Mouse (Mus musculus) liver, embryonic 16.5 days (tissue): ENCODE data around the gene Rln1. TPM values are rescaled to one million over a fixed set of nuclear protein-coding genes. Genes with fewer than 3 reads are reported as not detected.

Source experiments
- ATAC-seq: fragments of 200-750 bp; cut with Nextera tagmentation; 2 replicates; pipeline ENCODE4 v1.8.0; 2017; ENCODE audit warnings: low read depth, mild to moderate bottlenecking, moderate number of reproducible peaks, moderate library complexity
- H3K27ac ChIP-seq: fragments of 300-500 bp; sonication (generic); 2 replicates; pipeline ENCODE4 v1.5.1; 2014; ENCODE audit warnings: mild to moderate bottlenecking, low read length
- H3K27me3 ChIP-seq: fragments of 300-500 bp; sonication (generic); 2 replicates; pipeline ENCODE4 v1.6.1; 2014; ENCODE audit warnings: low read depth, low read length, mixed read lengths; ENCODE audit not compliant: control insufficient read depth, insufficient read depth
- H3K36me3 ChIP-seq: fragments of 300-500 bp; sonication (generic); 2 replicates; pipeline ENCODE4 v1.6.1; 2014; ENCODE audit warnings: mild to moderate bottlenecking; ENCODE audit not compliant: control insufficient read depth, insufficient read depth
- H3K4me1 ChIP-seq: fragments of 300-500 bp; sonication (generic); 2 replicates; pipeline ENCODE4 v1.6.1; 2014; ENCODE audit warnings: low read depth, low read length, mixed read lengths; ENCODE audit not compliant: control insufficient read depth
- H3K4me2 ChIP-seq: fragments of 300-500 bp; sonication (generic); 2 replicates; pipeline ENCODE4 v1.6.1; 2014; ENCODE audit warnings: low read depth, low read length, mixed read lengths
- H3K4me3 ChIP-seq: fragments of 300-500 bp; sonication (generic); 2 replicates; pipeline ENCODE4 v1.5.1; 2014; ENCODE audit warnings: low read depth, mild to moderate bottlenecking, low read length
- H3K9ac ChIP-seq: fragments of 300-500 bp; sonication (generic); 2 replicates; pipeline ENCODE4 v1.6.1; 2014; ENCODE audit warnings: low read depth, low read length
- H3K9me3 ChIP-seq: fragments of 300-500 bp; sonication (generic); replicated peaks from 2 replicates; pipeline ENCODE4 v1.6.1; 2016; ENCODE audit warnings: low read length; ENCODE audit not compliant: control insufficient read depth
- WGBS: fragments of 180-500 bp; shearing (Covaris S2); extraction: QIAGEN DNeasy Blood & Tissue Kit; methylation state at CpG from one replicate; pipeline ENCODE4 v1.1.7; 2014; ENCODE audit not compliant: insufficient replicate concordance; 5-methylcytosine and 5-hydroxymethylcytosine counted together
- polyA plus RNA-seq: library from polyadenylated mRNA; unstranded; fragments of >200 nt; fragmentation: Nextera tagmentation; extraction: Ambion mirVana; gene quantifications from 2 replicates; pipeline ENCODE4 v1.2.1, GENCODE M21; 2015

The Rln1 gene
- polyA plus RNA-seq, 1 experiment from 2014 or later = not detected

- peaks cover 45% of the 10 kb centered on the region for H3K36me3 ChIP-seq
Measured at GRCm38 (mm10) chr19:29292546-29292945, 41.9 kb downstream of the Rln1 start.

GRCm38 (mm10) chr19:29291532-29291931, 42.9 kb downstream of the Rln1 start:
- H3K36me3 ChIP-seq = peaks cover 43% of the 10 kb centered on the region
- H3K27ac ChIP-seq = no peak overlapping the region
- no peak overlapping the region for H3K9ac ChIP-seq
- H3K4me2 ChIP-seq = no peak overlapping the region
- WGBS = 78% methylated on average over 14 of the region's 14 CpGs
- no peak overlapping the region for H3K4me3 ChIP-seq
- no peaks in the 10 kb centered on the region for H3K27me3 ChIP-seq
- no peaks in the 10 kb centered on the region for H3K9me3 ChIP-seq
- H3K4me1 ChIP-seq = no peaks in the 10 kb centered on the region
- ATAC-seq = no peak

More at GRCm38 (mm10) chr19:29292546-29292945, 41.9 kb downstream of the Rln1 start:
- Histone ChIP-seq H3K4me3 (no peak overlapping the region), H3K4me1 (no peaks in the 10 kb centered on the region), H3K4me2 (no peak overlapping the region), H3K27me3 (no peaks in the 10 kb centered on the region), H3K9me3 (no peaks in the 10 kb centered on the region), H3K9ac (no peak overlapping the region), H3K27ac (no peak overlapping the region)
- ATAC-seq = no peak
- 85% methylated on average over 4 of the region's 4 CpGs for WGBS

- Histone ChIP-seq H3K4me2 (no peak overlapping the region), H3K27ac (no peak overlapping the region), H3K4me1 (no peaks in the 10 kb centered on the region), H3K4me3 (no peak overlapping the region), H3K9me3 (no peaks in the 10 kb centered on the region), H3K27me3 (no peaks in the 10 kb centered on the region), H3K36me3 (peaks cover 44% of the 10 kb centered on the region), H3K9ac (no peak overlapping the region)
- no peak for ATAC-seq
- WGBS = 86% methylated on average over 8 of the region's 8 CpGs
Measured at GRCm38 (mm10) chr19:29287863-29288262, 46.6 kb downstream of the Rln1 start.

- Histone ChIP-seq H3K9ac (no peak overlapping the region), H3K4me2 (no peak overlapping the region), H3K4me3 (no peak overlapping the region), H3K9me3 (no peaks in the 10 kb centered on the region), H3K27me3 (no peaks in the 10 kb centered on the region), H3K36me3 (peaks cover 33% of the 10 kb centered on the region), H3K4me1 (no peaks in the 10 kb centered on the region), H3K27ac (no peak overlapping the region)
- 63% methylated on average over 7 of the region's 7 CpGs for WGBS
- ATAC-seq = no peak
Measured at GRCm38 (mm10) chr19:29285451-29285869, 49.0 kb downstream of the Rln1 start.

Other genes starting within 250 kb of the Rln1 start
- 69.9 and 73.3 TPM in 2 replicates for gene Rcl1, start 233.3 kb downstream of the Rln1 start, polyA plus RNA-seq
- 5.2 and 5.9 TPM in 2 replicates for gene Jak2, start 82.8 kb downstream of the Rln1 start, polyA plus RNA-seq
- gene Insl6, start 9.3 kb downstream of the Rln1 start, polyA plus RNA-seq = 0.91 and 1.1 TPM in 2 replicates
- 33.9 and 34.2 TPM in 2 replicates for gene Plgrkt, start 32.7 kb upstream of the Rln1 start, polyA plus RNA-seq
- gene Cd274, start 32.8 kb upstream of the Rln1 start, polyA plus RNA-seq = 0.96 and 1.0 TPM in 2 replicates
- gene Pdcd1lg2, start 76.2 kb upstream of the Rln1 start, polyA plus RNA-seq = 0.05 and 0.08 TPM in 2 replicates
- gene Ric1, start 187.6 kb upstream of the Rln1 start, polyA plus RNA-seq = 3.2 and 3.6 TPM in 2 replicates